Mouse (Mus musculus) CD8-positive naive resting alpha-beta T cell, adult 2 months (primary cell): ENCODE measurements at regions not wholly inside any gene's neighbourhood (a gene's known extent, or its start where the extent isn't known, plus 50 kb on each side); places are given as distances from the start of the nearest gene placed in this dataset.

Experiments
- DNase-seq, 2 experiments: peaks; one replicate each; pipeline ENCODE4 v3.0.0; 2022; ENCODE audit warnings: low read depth in 2 of 2, low spot score in 2 of 2

DNA sequence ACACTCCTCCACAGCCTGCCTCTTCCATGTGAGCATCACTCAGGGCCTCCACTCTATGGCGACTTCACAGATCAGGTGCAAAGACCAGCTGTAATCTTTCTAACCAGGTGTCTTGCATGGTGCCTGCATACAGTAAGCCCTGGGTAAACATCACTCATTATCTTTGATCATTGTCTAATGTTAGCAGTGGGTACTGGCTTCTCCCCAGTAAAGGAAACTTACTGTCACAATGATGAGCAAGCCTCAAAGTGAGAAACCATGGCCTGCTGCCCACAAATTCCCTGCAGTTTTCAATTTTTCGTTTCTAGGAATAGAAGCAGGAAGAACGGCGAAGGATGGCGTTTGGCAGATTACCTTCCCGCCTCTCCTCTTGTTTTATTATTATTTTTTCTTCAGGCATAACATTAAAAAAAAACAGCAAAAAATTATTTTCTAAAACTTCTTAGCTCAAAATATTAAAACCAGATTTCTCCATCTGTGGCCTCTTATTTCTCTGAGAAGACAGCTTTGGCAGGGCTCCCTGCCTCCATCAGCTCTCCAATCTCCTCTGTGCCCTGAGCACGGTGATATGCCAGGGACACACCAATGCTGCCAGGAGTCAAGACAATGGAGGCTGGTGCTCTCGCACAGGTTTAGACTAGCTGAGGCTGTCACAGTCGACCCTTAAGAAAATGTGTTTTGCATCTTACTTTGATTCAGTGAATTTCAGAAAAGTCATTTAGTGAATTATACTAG is 169.2 kb upstream of the Cxcl12 start:
- no peak for DNase-seq

DNA sequence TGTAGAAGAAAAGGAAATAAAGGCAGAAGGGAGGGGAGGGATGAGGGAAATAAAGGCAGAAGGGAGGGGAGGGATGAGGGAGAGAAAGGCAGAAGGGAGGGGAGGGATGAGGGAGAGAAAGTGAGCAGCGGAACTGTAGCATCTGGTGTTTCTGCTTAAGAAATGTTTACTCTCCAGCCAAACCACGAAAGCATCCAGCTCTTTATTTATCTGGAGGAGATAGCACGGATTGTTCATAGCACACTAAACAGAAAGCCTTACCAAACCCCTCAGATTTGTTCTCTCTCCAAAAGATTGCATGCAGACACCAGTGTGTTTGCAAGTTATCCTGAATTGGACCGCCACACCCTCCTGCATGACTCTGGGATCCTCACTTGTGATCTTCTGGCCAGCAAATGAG is 168.4 kb upstream of the Cxcl12 start:
- no peak for DNase-seq

DNA sequence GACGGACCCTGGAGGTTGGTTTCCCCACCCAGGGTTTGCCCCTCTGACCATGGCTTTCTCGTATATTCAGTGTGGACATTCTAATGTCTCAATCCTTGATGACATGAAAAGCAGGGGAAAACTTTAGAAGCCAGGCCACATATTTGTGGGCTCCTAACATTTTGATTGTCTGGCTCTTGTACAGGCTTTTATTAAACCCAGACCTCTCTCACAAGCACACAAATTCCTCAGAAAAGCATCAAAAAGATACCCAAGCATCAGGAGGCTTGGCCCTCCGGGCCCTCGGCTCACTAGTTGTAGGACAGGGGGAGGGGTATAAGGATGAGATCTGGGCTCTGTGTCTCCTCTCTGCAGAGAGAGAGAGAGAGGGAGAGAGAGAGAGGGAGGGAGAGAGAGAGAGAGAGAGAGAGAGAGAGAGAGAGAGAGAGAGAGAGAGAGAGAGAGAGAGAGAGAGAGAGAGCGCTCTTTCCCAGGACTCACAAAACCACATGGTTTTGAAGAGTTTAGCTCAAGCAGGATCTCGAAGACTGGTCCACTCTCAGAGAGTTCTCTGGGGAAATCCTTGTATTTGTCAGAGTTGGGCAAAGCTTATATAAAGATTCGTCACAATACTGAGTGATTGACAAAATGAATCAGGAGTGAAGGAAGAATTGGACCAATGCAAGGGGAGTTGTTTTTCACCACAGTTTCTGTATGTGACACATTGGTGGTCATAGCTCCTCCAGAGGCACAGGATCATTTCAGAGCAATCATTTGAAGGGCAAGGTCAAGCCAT is 167.2 kb upstream of the Cxcl12 start:
- DNase-seq = no peak

DNA sequence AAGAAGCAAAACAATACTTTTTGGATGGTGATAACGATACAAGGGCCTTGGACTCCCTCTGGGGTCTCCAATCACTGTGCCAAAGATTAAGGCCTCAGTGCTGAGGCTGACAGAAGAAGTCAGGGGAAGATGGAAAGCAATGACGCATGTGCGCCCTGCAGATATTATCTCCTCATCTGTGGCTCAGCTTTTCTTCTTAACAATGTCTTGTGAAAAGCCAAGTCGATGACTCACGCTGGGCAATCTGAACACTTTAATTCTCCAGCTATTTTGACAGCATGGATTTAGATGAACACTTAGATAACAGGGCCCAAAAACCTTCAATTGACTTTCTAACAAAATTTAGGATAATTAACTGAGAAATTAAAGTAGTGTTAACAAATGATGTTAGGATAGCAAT is 155.7 kb upstream of the Cxcl12 start:
- DNase-seq = no peak

DNA sequence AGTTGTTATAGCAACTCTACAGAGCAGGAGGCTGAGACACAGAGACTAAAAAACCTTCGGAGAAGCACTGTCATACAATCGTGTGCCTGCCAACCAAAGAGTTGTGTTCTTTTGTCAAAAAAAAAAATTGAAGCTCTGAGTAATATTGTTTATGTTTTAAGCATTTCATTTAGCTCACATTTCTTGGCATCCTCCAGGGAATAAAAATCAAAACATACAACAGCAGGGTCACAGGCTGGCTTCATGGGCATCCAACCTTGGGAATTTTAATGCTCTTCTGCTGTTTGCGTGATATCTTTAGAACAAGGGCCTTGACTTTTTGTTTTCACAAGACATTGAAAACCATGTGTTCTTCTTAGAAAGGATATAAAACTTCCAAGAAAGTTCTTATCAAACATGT is 152.9 kb upstream of the Cxcl12 start:
- DNase-seq = no peak

DNA sequence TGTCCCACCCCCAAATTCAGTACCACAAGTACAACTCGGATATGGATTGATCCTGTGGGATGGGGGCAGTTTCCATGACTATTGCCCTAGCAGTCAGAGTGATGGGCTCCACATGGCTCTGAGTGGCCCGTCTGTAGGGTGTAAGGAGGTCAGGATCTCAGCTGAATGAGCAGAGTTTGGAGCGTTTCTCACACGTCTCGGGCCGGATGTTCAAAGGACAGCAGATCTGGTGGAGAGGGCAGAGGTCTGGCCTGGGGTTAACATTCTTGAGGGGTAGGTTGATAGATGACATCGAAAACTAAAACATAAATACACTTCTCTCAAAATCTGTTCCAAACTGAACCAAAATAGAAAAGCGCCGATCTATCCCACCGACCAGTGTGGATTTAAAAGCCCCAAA is 146.5 kb upstream of the Cxcl12 start:
- DNase-seq = no peak

DNA sequence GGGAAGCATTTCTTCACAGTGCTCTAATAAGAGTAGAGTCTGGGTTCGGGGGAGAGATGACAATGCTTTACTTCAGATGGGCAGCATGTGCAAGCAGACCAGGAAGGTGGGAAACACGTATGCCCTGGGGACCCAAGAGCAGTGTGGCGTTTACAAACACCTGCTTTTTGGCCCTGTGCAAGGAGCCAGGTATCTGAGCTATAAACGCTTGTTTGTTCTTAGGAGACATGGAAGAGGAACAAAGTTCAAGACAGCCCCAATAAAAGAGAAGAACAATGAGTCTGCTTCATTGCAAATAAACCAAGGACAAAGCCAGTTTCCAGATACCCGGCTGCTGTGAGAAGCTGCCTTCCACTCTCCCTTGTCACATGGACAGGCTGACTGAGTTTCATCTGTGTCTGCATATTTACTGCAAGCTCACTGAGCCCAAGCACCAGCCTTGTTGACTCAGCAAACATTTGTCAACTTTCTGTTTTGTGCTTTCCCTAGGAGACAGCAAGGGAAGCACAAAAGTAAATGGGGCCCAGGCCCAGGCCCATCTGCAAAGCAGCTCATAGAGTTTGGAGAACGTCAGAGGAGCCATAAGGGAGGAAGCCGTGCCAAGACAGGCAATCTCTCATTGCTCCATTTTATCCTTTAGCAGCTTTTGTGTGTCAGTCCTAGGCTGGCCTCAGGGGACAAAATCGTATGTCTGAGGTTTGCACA is 136.1 kb upstream of the Cxcl12 start:
- DNase-seq = no peak

DNA sequence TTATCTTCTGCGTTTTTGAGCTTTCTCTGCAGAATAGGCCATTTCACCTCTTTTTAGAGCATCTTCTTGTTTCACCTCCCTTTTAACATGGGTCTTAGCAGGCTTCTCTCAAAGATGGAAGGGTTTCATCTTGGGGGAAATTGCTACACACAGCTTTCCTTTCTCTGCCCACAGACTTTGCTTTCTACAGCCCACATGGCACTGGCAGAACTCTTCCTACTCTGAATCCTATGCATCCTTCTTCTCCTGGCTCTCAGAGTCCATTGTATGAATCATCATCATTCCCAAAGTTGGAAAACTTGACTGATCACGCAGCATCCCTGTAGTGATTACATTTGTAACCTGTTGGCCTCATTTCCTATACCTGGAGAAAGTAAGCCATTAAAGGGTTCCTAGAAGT is 124.6 kb upstream of the Cxcl12 start:
- no peak for DNase-seq

DNA sequence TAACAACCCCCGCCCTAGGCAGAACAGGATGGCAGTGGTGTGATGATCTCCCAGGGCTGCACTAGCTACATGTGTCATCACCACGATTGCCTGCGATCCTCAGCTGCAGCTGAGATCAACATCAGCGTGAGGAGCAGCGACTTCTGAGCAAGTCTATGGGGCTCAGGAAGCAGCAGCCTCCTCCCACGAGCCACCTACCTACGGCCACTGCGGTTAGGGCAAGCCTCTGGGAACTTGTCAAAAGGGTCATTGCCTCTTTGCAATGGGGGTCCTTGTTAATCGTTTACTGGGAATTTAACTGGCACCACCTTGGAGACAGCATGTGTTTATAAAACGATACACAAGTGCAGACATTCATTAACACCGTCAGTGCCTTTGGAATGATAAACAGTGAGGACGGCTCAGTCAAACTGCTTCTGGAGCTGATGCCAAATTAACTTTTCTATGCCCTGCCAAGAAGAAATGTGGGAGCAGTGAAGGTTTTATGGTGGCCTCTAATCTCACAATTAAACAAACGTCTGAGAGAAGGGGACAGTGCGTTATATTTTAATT is 118.8 kb upstream of the Cxcl12 start:
- no peak for DNase-seq

DNA sequence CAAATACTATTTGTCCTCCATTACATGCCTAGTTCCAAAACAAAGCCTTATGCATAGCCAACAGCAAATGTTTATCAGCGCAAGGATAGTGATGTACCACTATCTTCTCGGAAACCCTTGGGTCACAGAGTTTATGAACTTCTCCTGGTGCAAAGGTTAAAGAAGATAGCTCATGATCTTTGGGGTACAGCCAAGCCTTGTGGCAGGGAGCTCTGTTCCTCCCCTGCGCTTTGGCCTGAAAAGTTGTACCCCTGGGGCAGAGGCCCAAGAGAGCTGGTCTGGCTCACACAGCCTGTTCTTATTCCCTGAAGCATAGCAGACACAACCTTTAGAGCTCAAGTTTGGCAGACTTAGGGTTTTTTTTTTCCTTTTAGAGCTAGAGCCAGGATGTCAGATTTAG is 107.6 kb upstream of the Cxcl12 start:
- DNase-seq = no peak

DNA sequence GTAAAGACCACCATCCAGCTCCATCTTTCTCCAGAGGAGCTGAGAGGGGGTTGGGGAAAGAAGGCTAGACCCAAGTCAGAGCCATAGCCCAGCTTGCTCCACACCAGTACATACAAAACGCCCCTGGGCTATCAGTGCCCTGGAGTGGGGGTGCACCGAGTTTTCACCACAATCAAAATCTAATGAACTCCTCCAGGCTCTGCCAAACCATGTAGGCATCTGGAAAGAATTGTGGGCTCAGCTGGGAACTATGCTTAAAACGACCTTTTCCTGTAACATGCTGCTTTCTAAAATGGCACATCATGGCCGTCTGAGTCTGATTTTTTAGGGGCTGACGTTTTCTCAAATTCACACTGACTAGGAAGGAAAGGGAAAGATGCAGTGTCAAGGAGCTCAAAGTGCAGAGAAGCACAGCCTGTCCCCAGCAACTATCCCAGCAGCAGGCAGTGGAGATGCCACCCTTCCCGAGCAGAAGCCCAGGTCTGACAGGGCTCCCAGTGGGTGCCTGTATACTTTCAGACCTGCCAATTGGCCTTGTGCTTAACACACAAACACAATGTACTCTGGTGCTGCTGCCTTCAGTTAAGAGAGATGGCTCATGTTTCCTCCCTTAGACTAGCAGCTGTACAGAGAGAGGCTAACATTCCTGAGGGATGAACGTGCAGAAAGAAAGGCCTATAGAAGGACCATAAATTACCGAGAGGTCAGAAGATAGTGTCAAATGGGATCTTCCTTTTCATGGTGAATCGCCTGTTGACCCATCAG is 100.6 kb upstream of the Cxcl12 start:
- DNase-seq = no peak

DNA sequence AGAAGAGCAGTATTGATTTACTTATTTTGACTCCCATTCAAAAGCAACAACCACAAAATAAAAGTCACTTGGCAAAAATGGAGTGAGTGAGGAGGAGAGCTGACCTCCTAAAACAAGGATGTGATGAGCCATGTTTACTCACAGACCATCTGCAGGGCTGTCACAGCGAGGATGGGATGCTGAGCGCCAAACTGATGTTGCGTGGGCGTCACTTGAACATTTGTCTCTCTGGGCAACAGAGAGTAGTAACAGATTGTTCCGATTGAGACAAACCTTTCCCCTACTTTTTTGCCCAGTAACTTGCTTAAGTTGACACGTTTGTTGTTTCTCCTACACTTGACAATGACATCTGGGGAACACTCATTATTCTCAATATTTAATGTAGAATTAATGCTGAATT is 97.0 kb upstream of the Cxcl12 start:
- DNase-seq = no peak

DNA sequence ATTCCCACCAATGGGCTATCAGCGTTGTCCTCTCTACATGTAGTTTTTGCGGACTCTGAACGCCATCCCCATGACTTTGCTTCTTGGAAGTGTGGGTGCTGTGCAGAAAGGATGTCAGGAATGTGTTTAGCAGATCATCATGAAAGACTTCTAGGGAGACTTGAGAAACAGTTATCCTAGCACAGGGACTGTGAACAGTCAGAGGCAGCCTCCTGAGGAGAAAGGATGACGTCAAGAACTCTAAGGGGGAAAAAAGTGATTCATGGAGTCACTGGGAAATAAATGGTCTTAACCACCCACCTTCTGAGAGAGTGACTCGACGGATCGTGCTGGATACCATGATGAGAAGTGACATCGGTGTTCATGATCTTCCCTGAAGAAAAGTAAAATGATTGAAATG is 96.5 kb upstream of the Cxcl12 start:
- DNase-seq = no peak

DNA sequence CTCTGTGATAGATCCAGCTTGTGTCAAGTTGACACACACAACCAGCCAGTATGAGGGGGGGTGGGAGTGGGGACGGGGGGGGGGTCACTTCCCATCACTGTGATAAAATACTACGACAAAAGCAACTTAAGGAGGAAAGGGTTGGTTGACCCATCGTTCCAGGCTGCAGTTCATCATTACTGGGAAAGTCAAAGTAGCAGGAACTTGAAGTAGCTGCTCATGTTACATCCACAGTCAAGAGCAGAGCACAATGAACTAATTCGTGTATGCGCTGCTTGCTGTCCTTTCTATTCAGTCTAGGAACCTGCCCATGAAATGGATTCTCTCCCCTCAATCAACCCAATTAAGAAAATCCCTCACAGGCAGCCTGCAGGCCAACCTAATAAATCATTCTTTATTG is 88.8 kb upstream of the Cxcl12 start:
- DNase-seq = no peak

DNA sequence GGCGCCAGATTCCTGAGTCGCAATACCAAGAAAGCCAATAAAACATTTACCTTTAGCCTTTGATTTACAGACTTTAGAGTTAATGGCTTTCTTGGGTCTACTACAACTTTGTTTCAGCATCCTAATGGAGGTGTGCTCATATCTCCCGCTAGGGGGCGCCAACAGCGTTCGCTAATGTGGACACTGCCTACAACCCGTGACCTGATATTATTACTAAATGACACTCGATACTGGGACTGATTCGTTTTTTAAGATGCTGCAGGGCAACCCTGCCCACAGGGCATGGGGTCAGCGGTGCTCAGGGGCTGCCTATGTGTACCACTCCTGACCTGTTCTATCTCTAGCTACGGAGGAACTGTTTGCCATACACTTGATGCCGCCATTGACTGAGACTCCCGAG is 87.4 kb upstream of the Cxcl12 start:
- no peak for DNase-seq

DNA sequence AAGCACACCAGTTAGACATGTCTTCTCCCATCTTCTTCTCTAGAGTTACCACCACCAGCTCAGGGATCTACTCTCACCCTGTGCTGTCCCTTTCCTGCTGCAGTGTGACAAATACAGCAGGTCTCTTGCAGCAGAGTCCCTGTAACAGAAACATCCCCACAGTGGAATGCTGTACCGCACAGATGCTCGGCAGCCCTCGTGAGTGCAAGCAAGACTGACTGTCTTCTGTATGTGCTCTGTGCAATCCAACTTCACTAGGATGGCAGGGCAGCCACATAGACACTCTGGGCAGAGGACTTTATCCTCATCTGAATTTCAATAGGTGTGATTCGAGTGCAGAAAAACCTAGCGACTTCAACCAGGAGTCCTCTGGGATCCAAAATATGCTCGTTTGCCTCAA is 84.1 kb upstream of the Cxcl12 start:
- no peak for DNase-seq

DNA sequence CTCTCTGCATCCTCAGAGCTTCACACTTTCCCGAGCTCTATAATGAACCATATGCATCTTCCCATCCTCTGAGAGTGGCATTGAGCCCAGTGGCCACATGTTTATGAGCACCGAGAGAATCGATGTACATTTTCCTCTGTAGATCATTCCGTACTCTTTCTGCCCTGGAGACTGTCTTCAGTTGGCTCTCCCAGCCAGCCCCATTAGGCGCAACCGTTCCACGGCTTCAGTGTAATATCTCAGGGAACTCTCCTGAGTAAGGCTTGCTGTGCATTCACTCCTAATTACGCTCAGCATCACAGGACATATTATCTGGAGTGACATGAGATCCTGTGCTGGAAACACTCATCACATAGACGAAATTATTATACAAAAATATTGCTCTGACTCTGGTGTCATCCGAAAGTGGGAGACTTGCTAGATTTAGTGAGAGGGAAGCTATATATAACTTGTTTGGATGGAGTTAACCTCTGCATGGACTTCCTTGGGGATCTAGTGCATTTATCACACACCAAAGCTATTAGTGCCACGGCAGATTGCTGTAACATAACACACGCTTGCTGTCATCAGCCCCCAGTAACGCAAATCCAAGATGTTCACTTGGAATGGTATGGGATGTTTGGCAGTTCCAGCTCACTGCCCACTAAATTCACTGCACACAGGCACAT is 83.4 kb upstream of the Cxcl12 start:
- DNase-seq = no peak

DNA sequence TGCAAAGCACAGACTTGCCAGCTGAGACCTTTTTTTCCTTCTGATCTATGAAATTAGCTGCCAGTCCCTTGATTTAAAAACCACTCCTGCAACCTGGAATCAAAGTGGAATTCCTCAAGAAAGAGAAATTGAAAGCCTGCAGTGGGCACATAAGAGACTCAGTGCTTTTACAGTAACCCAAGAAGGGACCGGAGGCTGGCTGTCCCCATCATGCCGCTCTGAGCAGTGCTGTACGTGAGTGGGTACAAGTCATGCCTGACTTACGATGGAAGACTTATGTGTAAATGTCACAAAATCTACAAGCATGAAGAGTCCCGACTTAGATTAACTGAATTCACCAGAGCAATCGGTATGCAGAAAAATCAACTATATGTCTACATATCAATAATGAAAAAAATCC is 73.6 kb upstream of the Cxcl12 start:
- no peak for DNase-seq

DNA sequence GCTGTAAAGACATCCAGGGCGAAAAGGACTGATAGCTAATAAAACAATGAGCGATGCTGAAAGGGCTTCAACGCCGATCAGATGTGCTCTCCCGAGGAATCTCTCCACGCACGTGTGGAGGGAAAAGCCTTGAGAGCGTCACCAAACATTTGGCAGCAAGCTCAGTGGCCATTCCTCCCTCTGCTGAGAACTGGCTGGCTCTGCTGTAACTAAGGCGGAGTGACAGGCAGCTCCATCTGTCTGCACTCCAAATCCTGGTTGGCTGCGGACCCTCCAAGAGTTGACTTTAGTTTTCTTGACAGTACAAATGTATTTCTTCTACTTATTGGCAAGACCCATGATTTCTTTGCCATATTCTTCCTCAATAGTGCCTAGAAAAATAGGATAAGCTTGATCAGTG is 68.5 kb upstream of the Cxcl12 start:
- no peak for DNase-seq

DNA sequence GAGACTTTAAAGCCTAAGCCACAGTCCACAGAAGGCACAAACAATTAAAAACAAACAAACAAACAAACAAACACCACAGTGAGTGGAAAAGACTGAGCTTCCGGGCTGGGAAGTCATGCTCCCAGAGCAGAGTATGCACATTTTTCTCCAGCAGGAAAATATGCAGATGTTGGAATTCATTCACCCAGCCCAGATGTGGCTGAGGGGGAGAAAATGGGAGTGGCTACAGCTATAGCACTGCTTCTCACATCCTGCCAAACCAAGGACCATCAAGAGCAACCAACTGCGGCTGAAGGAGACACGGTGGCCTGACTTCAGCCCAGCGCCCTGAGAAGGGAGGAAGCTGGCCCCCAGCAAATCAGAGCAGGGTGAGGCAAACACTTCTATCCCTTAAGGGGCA is 65.6 kb upstream of the Cxcl12 start:
- DNase-seq = no peak

DNA sequence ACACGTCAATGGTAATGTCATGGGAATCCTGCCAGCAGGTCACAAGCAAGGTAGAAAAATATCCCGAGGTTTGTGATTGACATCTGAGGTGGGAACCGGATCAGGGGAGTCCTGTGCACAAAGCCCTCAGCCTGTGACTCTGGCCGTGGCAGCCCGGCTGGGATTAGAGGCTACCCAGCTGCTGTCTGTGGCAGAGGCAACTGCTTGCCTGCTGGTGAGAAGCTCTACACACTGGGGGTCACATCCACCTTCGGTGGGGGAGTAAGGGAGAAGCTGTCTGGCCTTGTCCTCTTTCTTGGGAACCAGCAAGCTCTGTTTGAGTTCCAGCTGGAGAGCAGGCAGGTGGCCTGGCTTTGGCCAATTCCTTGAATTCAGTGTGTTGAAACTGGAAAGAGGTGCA is 64.3 kb upstream of the Cxcl12 start:
- DNase-seq = no peak
